ENCODE assay signal across 22 mouse cellular contexts in genomic region chr19:60905477-60905876, GRCm38 (mm10).
"Had no signal": no experiment of that assay in that cellular context is flagged by ENCODE, and none has a peak within 500 bp of the region (broad histone marks: within the 10 kb centered on the region; RNA-seq: fewer than 3 reads in every experiment).

No protein-coding gene starts in this region.

- H3K4me3 ChIP-seq: heart, embryonic 10.5 days; heart, embryonic 12.5 days; hindbrain, embryonic 13.5 days; hindbrain, embryonic 15.5 days; intestine, embryonic 15.5 days; layer of hippocampus, adult 2 months; limb, embryonic 13.5 days; limb, embryonic 15.5 days had no signal

- H3K9ac ChIP-seq: heart, embryonic 12.5 days; hindbrain, embryonic 13.5 days; hindbrain, embryonic 15.5 days; intestine, embryonic 15.5 days; limb, embryonic 13.5 days; limb, embryonic 15.5 days; liver, embryonic 14.5 days had no signal

- H3K36me3 ChIP-seq: hindbrain, embryonic 13.5 days; hindbrain, embryonic 15.5 days; intestine, embryonic 15.5 days; limb, embryonic 13.5 days; limb, embryonic 15.5 days had no signal

- DNase-seq: gastrocnemius, postnatal 14 days; gastrocnemius, postnatal 36 days; heart, adult 18-20 months; heart, postnatal 10 days; kidney, adult 18-20 months; kidney, adult 8-10 months; kidney, postnatal 10 days; kidney, postnatal 25 days; kidney, postnatal 4 days; layer of hippocampus, postnatal 36 days; left cerebral cortex, postnatal 4 days had no signal

- H3K27me3 ChIP-seq: heart, embryonic 12.5 days; hindbrain, embryonic 13.5 days; hindbrain, embryonic 15.5 days; intestine, embryonic 15.5 days; limb, embryonic 13.5 days; limb, embryonic 15.5 days had no signal

- H3K9me3 ChIP-seq: heart, embryonic 10.5 days; heart, embryonic 12.5 days; hindbrain, embryonic 13.5 days; hindbrain, embryonic 15.5 days; intestine, embryonic 15.5 days; limb, embryonic 13.5 days; limb, embryonic 15.5 days had no signal

- H3K27ac ChIP-seq: heart, embryonic 10.5 days; hindbrain, embryonic 13.5 days; hindbrain, embryonic 15.5 days; hindbrain, postnatal 0 days; intestine, embryonic 15.5 days; layer of hippocampus, adult 2 months; limb, embryonic 13.5 days; limb, embryonic 15.5 days; liver, embryonic 14.5 days had no signal

- H3K4me1 ChIP-seq: hindbrain, embryonic 13.5 days; hindbrain, embryonic 15.5 days; intestine, embryonic 15.5 days; limb, embryonic 13.5 days; limb, embryonic 15.5 days had no signal

- ATAC-seq: hindbrain, postnatal 0 days; intestine, embryonic 15.5 days; intestine, postnatal 0 days had no signal
